Mouse (Mus musculus) thymus, adult 2 months (tissue): Measurements from ENCODE around the gene Rtn4rl1. TPM values are rescaled to one million over a fixed set of nuclear protein-coding genes. Genes with fewer than 3 reads are reported as not detected.
A peak's percentile ranks its signal among the peaks of the same experiment; 100 is the strongest.
"Not testable (repeated sequence)": the region's sequence is repeated elsewhere in the genome, so short reads cannot be mapped to it uniquely, and the experiment has no call there.

ENCODE experiments used
- DNase-seq: peaks from one replicate; pipeline ENCODE4 v3.0.0; 2021
- H3K27ac ChIP-seq: fragments of 200-500 bp; 2 replicates; pipeline ENCODE4 v1.5.1; 2012; ENCODE audit warnings: low read length, control low read depth; ENCODE audit not compliant: control insufficient read depth, insufficient read depth
- H3K27me3 ChIP-seq: fragments of 200-500 bp; 2 replicates; pipeline ENCODE4 v1.6.1; 2012; ENCODE audit warnings: mild to moderate bottlenecking, low read length, moderate library complexity, mixed read lengths; ENCODE audit not compliant: control insufficient read depth, insufficient read depth
- H3K36me3 ChIP-seq: fragments of 200-500 bp; 2 replicates; pipeline ENCODE4 v1.6.1; 2012; ENCODE audit warnings: mild to moderate bottlenecking, low read length, moderate library complexity; ENCODE audit not compliant: control insufficient read depth, insufficient read depth
- H3K4me1 ChIP-seq: fragments of 200-500 bp; replicated peaks from 2 replicates; pipeline ENCODE4 v1.6.1; 2012; ENCODE audit warnings: low read length; ENCODE audit not compliant: control insufficient read depth, insufficient read depth
- H3K4me3 ChIP-seq: fragments of 200-500 bp; 2 replicates; pipeline ENCODE4 v1.5.1; 2012; ENCODE audit warnings: mild to moderate bottlenecking, low read length, control low read depth, moderate library complexity; ENCODE audit not compliant: control insufficient read depth, insufficient read depth
- CTCF ChIP-seq: fragments of 200-500 bp; IDR thresholded peaks from 2 replicates; pipeline ENCODE4 v1.5.1; 2012; ENCODE audit warnings: mild to moderate bottlenecking, control low read depth, low read length, moderate library complexity, borderline replicate concordance; ENCODE audit not compliant: control insufficient read depth, poor library complexity, insufficient read depth; ENCODE audit errors: extremely low read depth
- POLR2A ChIP-seq: fragments of 200-500 bp; IDR thresholded peaks from 2 replicates; pipeline ENCODE4 v1.6.1; 2012; ENCODE audit warnings: mild to moderate bottlenecking, low read length, control low read depth, moderate library complexity; ENCODE audit not compliant: control insufficient read depth, poor library complexity, insufficient read depth; ENCODE audit errors: extremely low read depth
- WGBS: fragments of 180-500 bp; shearing (Covaris S2); methylation state at CpG from one replicate; pipeline ENCODE4 v1.1.7; 2018; 5-methylcytosine and 5-hydroxymethylcytosine counted together
- polyA plus RNA-seq: library from polyadenylated mRNA; depleted of rRNA; stranded (reverse); fragments of >200 nt; gene quantifications from 2 replicates; pipeline ENCODE4 v1.2.3, GENCODE M21; 2012

Rtn4rl1 gene
- polyA plus RNA-seq, 1 experiment: 15.3 TPM

DNA sequence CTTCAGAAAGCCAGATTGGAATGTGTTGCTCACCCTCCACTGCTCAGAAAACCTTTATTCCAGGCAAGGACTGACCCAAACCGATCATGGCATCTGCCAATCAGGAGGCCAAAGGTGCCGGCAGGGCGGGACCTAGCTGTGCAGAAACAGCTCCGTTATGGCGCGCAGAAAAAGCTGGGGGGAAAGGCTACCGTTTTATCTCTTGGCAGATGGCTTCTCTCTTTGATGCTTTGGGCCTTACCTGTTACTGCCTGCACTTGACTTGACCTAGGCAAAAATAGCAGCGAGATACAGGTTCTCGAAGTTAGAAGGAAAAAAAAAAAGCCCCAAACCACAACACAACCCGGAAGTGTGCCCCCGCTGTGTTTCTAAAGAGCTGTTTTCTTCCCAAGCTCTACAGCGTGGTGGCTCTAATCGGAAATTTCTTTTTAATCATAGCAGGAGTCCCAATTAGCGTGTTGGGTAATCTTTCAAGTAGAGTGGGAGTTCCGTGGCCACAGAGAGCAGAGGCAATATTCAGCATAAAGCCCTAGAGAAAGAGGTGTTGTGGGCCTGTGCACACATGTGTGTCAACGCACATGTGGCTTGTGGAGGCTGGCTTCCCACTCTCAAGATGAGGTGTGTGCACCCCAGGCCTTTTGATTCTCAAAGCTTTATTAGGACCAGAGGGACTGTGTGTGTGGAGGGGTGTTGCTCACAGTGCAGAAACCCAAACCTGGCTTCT, 85.9 kb downstream of the Rtn4rl1 start:
- no peak for TF ChIP-seq POLR2A
- TF ChIP-seq CTCF: no peak
- Histone ChIP-seq H3K36me3 (no peaks in the 10 kb centered on the region), H3K4me1 (peaks cover 48% of the 10 kb centered on the region), H3K27me3 (no peaks in the 10 kb centered on the region), H3K4me3 (peak overlapping the region; percentile 46), H3K27ac (peak overlapping the region; percentile 79)
- peak; percentile 60 for DNase-seq
- WGBS: 3% methylated on average over 16 of the region's 16 CpGs

GRCm38 (mm10) chr11:75280066-75280410, 86.5 kb downstream of the Rtn4rl1 start:
- Histone ChIP-seq H3K4me3 (no peak overlapping the region), H3K36me3 (no peaks in the 10 kb centered on the region), H3K4me1 (peaks cover 48% of the 10 kb centered on the region), H3K27me3 (no peaks in the 10 kb centered on the region), H3K27ac (peak overlapping the region; percentile 79)
- DNase-seq: peak; percentile 37
- 50% methylated on average over 5 of the region's 5 CpGs for WGBS
- TF ChIP-seq POLR2A (no peak), CTCF (no peak)

- Histone ChIP-seq H3K27ac (peak overlapping the region; percentile 79), H3K4me3 (no peak overlapping the region), H3K36me3 (no peaks in the 10 kb centered on the region), H3K27me3 (no peaks in the 10 kb centered on the region), H3K4me1 (peaks cover 48% of the 10 kb centered on the region)
- peak; percentile 16 for DNase-seq
- 91% methylated on average over 5 of the region's 5 CpGs for whole genome bisulfite sequencing
- TF ChIP-seq CTCF: no peak
- no peak for TF ChIP-seq POLR2A
Measured at GRCm38 (mm10) chr11:75280435-75281001, 86.9 kb downstream of the Rtn4rl1 start.

GRCm38 (mm10) chr11:75281380-75282256, 88.0 kb downstream of the Rtn4rl1 start:
- Histone ChIP-seq H3K27me3 (no peaks in the 10 kb centered on the region), H3K36me3 (no peaks in the 10 kb centered on the region), H3K27ac (no peak overlapping the region), H3K4me3 (no peak overlapping the region), H3K4me1 (peaks cover 48% of the 10 kb centered on the region)
- TF ChIP-seq POLR2A (no peak), CTCF (no peak)
- DNase-seq: peak; percentile 19
- 56% methylated on average over 29 of the region's 29 CpGs for WGBS

- WGBS: 3% methylated on average over 13 of the region's 13 CpGs
- peak; percentile 82 for DNase-seq
Measured at GRCm38 (mm10) chr11:75282496-75283120, 89.0 kb downstream of the Rtn4rl1 start.

DNA sequence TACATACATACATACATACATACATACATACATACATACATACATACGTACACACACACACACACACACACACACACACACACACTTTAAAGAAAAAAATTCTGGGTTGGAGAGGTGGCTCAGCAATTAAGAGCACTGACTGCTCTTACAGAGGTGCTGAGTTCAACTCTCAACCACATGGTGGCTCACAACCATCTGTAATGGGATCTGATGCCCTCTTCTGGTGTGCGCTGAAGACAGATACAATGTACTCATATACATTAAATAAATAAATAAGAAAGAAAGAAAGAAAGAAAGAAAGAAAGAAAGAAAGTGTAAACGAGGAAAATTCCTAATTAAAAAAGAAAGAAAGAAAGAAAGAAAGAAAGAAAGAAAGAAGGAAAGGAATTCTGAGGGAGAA, 90.2 kb downstream of the Rtn4rl1 start:
- WGBS: 87% methylated on average over 3 of the region's 3 CpGs
- not testable (repeated sequence) for H3K4me3 ChIP-seq, H3K36me3 ChIP-seq, H3K27me3 ChIP-seq, DNase-seq, H3K27ac ChIP-seq
- H3K4me1 ChIP-seq: peaks cover 42% of the 10 kb centered on the region

More at GRCm38 (mm10) chr11:75282496-75283120, 89.0 kb downstream of the Rtn4rl1 start:
- Histone ChIP-seq H3K27me3 (no peaks in the 10 kb centered on the region), H3K27ac (peak overlapping the region; percentile 72), H3K4me3 (peak overlapping the region; percentile 16), H3K36me3 (no peaks in the 10 kb centered on the region), H3K4me1 (peaks cover 48% of the 10 kb centered on the region)
- peak; percentile 37; the same call in 1 of the 2 replicates for TF ChIP-seq POLR2A
- no peak for TF ChIP-seq CTCF
